Mouse (Mus musculus) myocyte (in vitro differentiated cells): ENCODE measurements around the gene Serinc2. TPM values are rescaled to one million over a fixed set of nuclear protein-coding genes. Genes with fewer than 3 reads are reported as not detected.

Source experiments
- H3K27me3 ChIP-seq: one replicate; pipeline ENCODE4 v1.6.1; 2011; ENCODE audit not compliant: control insufficient read depth, insufficient read depth, insufficient read length
- H3K36me3 ChIP-seq: one replicate; pipeline ENCODE4 v1.6.1; 2011; ENCODE audit not compliant: control insufficient read depth, insufficient read depth
- H3K4me2 ChIP-seq: one replicate; pipeline ENCODE4 v1.6.1; 2011; ENCODE audit warnings: low read depth, control low read depth
- H3K4me3 ChIP-seq: one replicate; pipeline ENCODE4 v1.5.1; 2011; ENCODE audit warnings: mild to moderate bottlenecking, control low read depth, moderate library complexity
- H3K79me2 ChIP-seq: one replicate; pipeline ENCODE4 v1.6.1; 2011; ENCODE audit not compliant: control insufficient read depth, insufficient read depth
- H3ac ChIP-seq: one replicate; pipeline ENCODE4 v1.6.1; 2011; ENCODE audit not compliant: control insufficient read depth, insufficient read length
- CEBPB ChIP-seq: IDR thresholded peaks from 2 replicates; pipeline ENCODE4 v1.6.1; 2011; ENCODE audit warnings: mild to moderate bottlenecking, moderate library complexity; ENCODE audit not compliant: poor library complexity, insufficient read depth, severe bottlenecking
- E2F4 ChIP-seq: IDR thresholded peaks from one replicate; pipeline ENCODE4 v1.6.1; 2011; ENCODE audit warnings: mild to moderate bottlenecking, control low read depth, moderate library complexity; ENCODE audit not compliant: insufficient read depth
- MAX ChIP-seq: IDR thresholded peaks from one replicate; pipeline ENCODE4 v1.6.1; 2011; ENCODE audit warnings: low read depth, mild to moderate bottlenecking, control low read depth
- MYOD1 ChIP-seq, 3 experiments: IDR thresholded peaks; one replicate each; pipeline ENCODE4 v1.6.1; 2011; ENCODE audit warnings: control low read depth in 2 of 3, low read depth in 2 of 3, mild to moderate bottlenecking in 2 of 3, moderate library complexity in 1 of 3; ENCODE audit not compliant: insufficient read length in 2 of 3, control insufficient read depth in 1 of 3
- MYOG ChIP-seq, 3 experiments: IDR thresholded peaks; one replicate each; pipeline ENCODE4 v1.6.1; 2011; ENCODE audit warnings: control low read depth in 2 of 3, low read depth in 2 of 3, mild to moderate bottlenecking in 2 of 3; ENCODE audit not compliant: insufficient read length in 2 of 3, control insufficient read depth in 1 of 3, insufficient read depth in 1 of 3
- POLR2A ChIP-seq: IDR thresholded peaks from one replicate; pipeline ENCODE4 v1.6.1; 2011; ENCODE audit warnings: low read depth, mild to moderate bottlenecking, control low read depth, moderate library complexity; ENCODE audit not compliant: insufficient read length
- POLR2AphosphoS2 ChIP-seq: IDR thresholded peaks from one replicate; pipeline ENCODE4 v1.6.1; 2011; ENCODE audit warnings: low read depth, control low read depth; ENCODE audit not compliant: insufficient read length
- REST ChIP-seq: IDR thresholded peaks from one replicate; pipeline ENCODE4 v1.6.1; 2011; ENCODE audit warnings: mild to moderate bottlenecking, control low read depth, moderate library complexity; ENCODE audit not compliant: insufficient read depth, insufficient read length
- SRF ChIP-seq: IDR thresholded peaks from one replicate; pipeline ENCODE4 v1.6.1; 2011; ENCODE audit warnings: low read depth; ENCODE audit not compliant: control insufficient read depth, insufficient read length
- TCF12 ChIP-seq: IDR thresholded peaks from one replicate; pipeline ENCODE4 v1.6.1; 2011; ENCODE audit warnings: mild to moderate bottlenecking, control low read depth; ENCODE audit not compliant: poor library complexity, insufficient read depth, severe bottlenecking
- TCF3 ChIP-seq: IDR thresholded peaks from one replicate; pipeline ENCODE4 v1.6.1; 2011; ENCODE audit warnings: low read depth, control low read depth; ENCODE audit not compliant: insufficient read length
- USF1 ChIP-seq: IDR thresholded peaks from one replicate; pipeline ENCODE4 v1.6.1; 2011; ENCODE audit warnings: low read depth, mild to moderate bottlenecking, control low read depth, moderate library complexity
- polyA plus RNA-seq: library from polyadenylated mRNA; unstranded; fragments of >200 nt; fragmentation: generic; extraction: Trizol; gene quantifications from one replicate; pipeline ENCODE4 v1.2.1, GENCODE M21; 2012; ENCODE audit warnings: missing spikeins

Gene Serinc2
- polyA plus RNA-seq, 1 experiment: 120 TPM

GRCm38 (mm10) chr4:130224071-130224470 lies 54.9 kb downstream of the Serinc2 start:
- Histone ChIP-seq H3K79me2 (no peaks in the 10 kb centered on the region), H3K27me3 (peaks cover 11% of the 10 kb centered on the region), H3K4me3 (no peak overlapping the region), H3K4me2 (no peak overlapping the region), H3K36me3 (no peaks in the 10 kb centered on the region), H3ac (no peak overlapping the region)
- TF ChIP-seq SRF: no peak
- TF ChIP-seq CEBPB: no peak
- TF ChIP-seq USF1: no peak
- no peak for TF ChIP-seq MYOG (IDR thresholded peaks at IDR 0.05; ENCODE audit: control insufficient read depth in 1 of 3, insufficient read depth in 1 of 3, insufficient read length in 2 of 3, low read depth in 2 of 3)
- no peak for TF ChIP-seq TCF3
- TF ChIP-seq TCF12: no peak
- no peak for TF ChIP-seq REST
- no peak for TF ChIP-seq E2F4

DNA sequence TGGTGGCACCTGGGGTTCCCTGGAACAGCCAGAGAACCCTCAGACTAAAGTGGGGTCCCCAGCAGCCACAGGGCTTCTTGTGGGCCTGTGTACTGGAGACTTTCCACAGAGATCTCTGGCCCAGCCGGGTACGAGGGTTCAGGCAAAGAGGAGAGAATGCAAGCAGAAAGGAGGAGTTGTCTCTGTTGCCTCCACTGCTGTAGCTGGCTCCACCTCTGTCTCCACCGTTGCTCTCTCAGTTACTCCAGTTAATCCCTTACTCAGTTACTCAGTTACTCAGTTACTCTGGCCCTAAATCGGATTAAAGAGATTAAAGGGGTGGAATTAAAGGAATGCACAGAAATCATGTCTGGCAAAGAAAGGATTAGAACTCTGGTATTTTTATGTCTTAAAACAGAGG lies 56.8 kb downstream of the Serinc2 start, which contains the start of gene Gm853:
Gene Gm853 (minus strand): TSS at position 223 of the 400 bp plus-strand sequence.
- no peaks in the 10 kb centered on the region for H3K79me2 ChIP-seq
- TF ChIP-seq TCF3: no peak
- TF ChIP-seq POLR2A: no peak
- TF ChIP-seq MYOG (IDR thresholded peaks at IDR 0.05; ENCODE audit: control insufficient read depth in 1 of 3, insufficient read depth in 1 of 3, insufficient read length in 2 of 3, low read depth in 2 of 3): no peak
- no peak for TF ChIP-seq E2F4
- no peak for TF ChIP-seq MYOD1 (IDR thresholded peaks at IDR 0.05; ENCODE audit: control insufficient read depth in 1 of 3, insufficient read length in 2 of 3, low read depth in 2 of 3)
- TF ChIP-seq CEBPB: no peak
- no peak for TF ChIP-seq MAX
- TF ChIP-seq REST: no peak
- no peak for TF ChIP-seq USF1
- no peak for TF ChIP-seq POLR2AphosphoS2
- no peak for TF ChIP-seq SRF
- H3K4me2 ChIP-seq: no peak within 1 kb of the TSS
- no peaks in the 10 kb centered on the region for H3K36me3 ChIP-seq
- no peak within 1 kb of the TSS for H3ac ChIP-seq
- H3K4me3 ChIP-seq: no peak within 1 kb of the TSS
- H3K27me3 ChIP-seq: peaks cover 15% of the 10 kb centered on the region

DNA sequence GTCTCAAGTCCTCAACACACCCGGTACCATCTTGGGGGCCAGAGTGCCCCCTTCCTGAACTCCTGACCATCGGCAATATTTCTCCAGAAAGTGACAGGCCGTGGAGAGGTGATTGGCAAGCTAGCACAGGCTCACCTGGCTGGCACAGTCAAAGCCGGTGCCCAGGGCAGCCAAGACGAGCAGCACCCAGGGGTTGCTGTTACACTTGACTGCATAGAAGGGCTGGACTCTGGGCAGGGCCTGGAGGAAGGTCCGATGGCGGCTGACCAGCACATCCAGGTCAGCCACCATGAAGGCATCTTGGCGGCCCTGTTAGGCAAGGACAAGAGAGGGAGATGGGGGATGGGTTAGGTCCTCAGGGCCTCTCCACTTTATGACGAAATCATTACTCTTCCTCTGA lies 58.8 kb downstream of the Serinc2 start:
- no peak for TF ChIP-seq MYOG (IDR thresholded peaks at IDR 0.05; ENCODE audit: control insufficient read depth in 1 of 3, insufficient read depth in 1 of 3, insufficient read length in 2 of 3, low read depth in 2 of 3)
- TF ChIP-seq TCF12: no peak
- TF ChIP-seq POLR2A: no peak
- TF ChIP-seq TCF3: no peak
- TF ChIP-seq CEBPB: no peak
- no peak for TF ChIP-seq POLR2AphosphoS2
- no peak for TF ChIP-seq SRF
- no peak for TF ChIP-seq MYOD1 (IDR thresholded peaks at IDR 0.05; ENCODE audit: control insufficient read depth in 1 of 3, insufficient read length in 2 of 3, low read depth in 2 of 3)
- no peak for TF ChIP-seq E2F4
- TF ChIP-seq MAX: no peak
- TF ChIP-seq USF1: no peak
- TF ChIP-seq REST: no peak
- no peak overlapping the region for H3K4me3 ChIP-seq
- no peak overlapping the region for H3ac ChIP-seq
- H3K36me3 ChIP-seq: no peaks in the 10 kb centered on the region
- H3K27me3 ChIP-seq: peaks cover 25% of the 10 kb centered on the region
- no peak overlapping the region for H3K4me2 ChIP-seq
- H3K79me2 ChIP-seq: no peaks in the 10 kb centered on the region

DNA sequence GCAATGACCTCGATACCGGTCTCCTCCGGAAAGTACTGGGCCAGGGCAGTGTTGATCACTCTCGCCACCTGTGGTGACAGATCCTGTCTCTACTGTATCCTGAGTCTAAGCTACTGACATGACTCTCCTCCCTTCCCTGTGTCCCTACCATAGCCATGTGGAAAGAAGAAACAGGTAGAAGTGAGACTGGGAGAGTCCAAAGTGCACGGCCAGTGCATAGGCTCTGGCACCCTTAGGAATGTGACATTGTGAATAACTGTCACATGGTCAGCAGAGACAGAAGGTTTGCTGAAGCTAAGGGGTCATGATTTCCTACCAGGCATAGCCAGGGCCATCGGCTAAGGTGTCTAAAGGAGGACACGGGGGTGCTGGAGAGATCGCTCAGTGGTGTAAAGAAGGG lies 63.6 kb downstream of the Serinc2 start:
- Histone ChIP-seq H3K4me2 (no peak overlapping the region), H3K79me2 (no peaks in the 10 kb centered on the region), H3K27me3 (peaks cover 39% of the 10 kb centered on the region), H3K4me3 (no peak overlapping the region), H3K36me3 (no peaks in the 10 kb centered on the region), H3ac (no peak overlapping the region)
- no peak for TF ChIP-seq MYOD1 (IDR thresholded peaks at IDR 0.05; ENCODE audit: control insufficient read depth in 1 of 3, insufficient read length in 2 of 3, low read depth in 2 of 3)
- no peak for TF ChIP-seq SRF
- no peak for TF ChIP-seq MYOG (IDR thresholded peaks at IDR 0.05; ENCODE audit: control insufficient read depth in 1 of 3, insufficient read depth in 1 of 3, insufficient read length in 2 of 3, low read depth in 2 of 3)
- no peak for TF ChIP-seq MAX
- TF ChIP-seq POLR2AphosphoS2: no peak
- TF ChIP-seq REST: no peak
- TF ChIP-seq POLR2A: no peak
- TF ChIP-seq USF1: no peak
- no peak for TF ChIP-seq TCF3
- TF ChIP-seq TCF12: no peak
- no peak for TF ChIP-seq E2F4
- TF ChIP-seq CEBPB: no peak

DNA sequence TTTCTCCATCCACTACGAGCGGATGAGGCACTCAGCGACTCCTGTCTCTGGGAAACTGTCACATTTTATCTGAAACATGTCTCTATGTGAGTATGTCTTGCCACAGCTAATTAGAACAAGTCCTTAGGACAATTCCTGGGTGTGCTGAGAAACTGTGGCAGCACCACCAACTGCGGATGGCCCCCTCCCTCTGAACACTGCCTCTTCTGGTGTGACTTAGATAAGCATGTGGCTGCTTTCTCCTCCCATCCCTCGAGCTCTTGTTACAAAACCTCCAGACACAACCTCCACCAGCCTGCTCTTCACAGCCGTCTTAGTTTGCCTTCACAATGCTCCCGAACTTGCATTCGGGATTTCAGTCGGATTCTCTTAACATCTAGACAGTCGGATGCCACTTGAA lies 65.1 kb downstream of the Serinc2 start:
- no peaks in the 10 kb centered on the region for H3K79me2 ChIP-seq
- no peak overlapping the region for H3K4me2 ChIP-seq

More for the DNA sequence above, 65.1 kb downstream of the Serinc2 start:
- Histone ChIP-seq H3K36me3 (no peaks in the 10 kb centered on the region), H3ac (no peak overlapping the region), H3K4me3 (no peak overlapping the region), H3K27me3 (peaks cover 25% of the 10 kb centered on the region)
- TF ChIP-seq USF1 (no peak), TCF12 (no peak), E2F4 (no peak)
